Mouse (Mus musculus) kidney, adult 2 months (tissue): ENCODE measurements around the gene Ten1.

Source experiments
- CTCF ChIP-seq: fragments of 200-500 bp; conservative IDR thresholded peaks from 2 replicates; pipeline ENCODE4 v1.5.1; 2011; ENCODE audit warnings: low read depth, mild to moderate bottlenecking, control low read depth, low read length, moderate library complexity, mixed read lengths; ENCODE audit not compliant: insufficient read depth, insufficient read length
- POLR2A ChIP-seq: fragments of 200-500 bp; IDR thresholded peaks from one replicate; pipeline ENCODE4 v1.6.1; 2011; ENCODE audit warnings: low read depth, low read length, control low read depth

- TF ChIP-seq CTCF: peak; percentile 19; the same call in 1 of the 2 replicates
- no peak for TF ChIP-seq POLR2A
These were observed 3.4 kb upstream of the Ten1 start for GRCm38 (mm10) chr11:116195252-116195651.
